Mouse (Mus musculus) heart, postnatal 0 days (tissue): ENCODE data around the gene Chpt1. TPM values are rescaled to one million over a fixed set of nuclear protein-coding genes. Genes with fewer than 3 reads are reported as not detected.

ENCODE experiments used
- ATAC-seq: fragments of 200-750 bp; cut with Nextera tagmentation; 2 replicates; pipeline ENCODE4 v1.8.0; 2017; ENCODE audit warnings: low read depth, moderate number of reproducible peaks, moderate library complexity; ENCODE audit not compliant: insufficient read depth
- DNase-seq: peaks from one replicate; pipeline ENCODE4 v3.0.0-alpha.2; 2016; ENCODE audit warnings: low spot score
- H3K27ac ChIP-seq: fragments of 300-500 bp; sonication (generic); 2 replicates; pipeline ENCODE4 v1.5.1; 2014; ENCODE audit warnings: low read depth, mild to moderate bottlenecking
- H3K27me3 ChIP-seq: fragments of 300-500 bp; sonication (generic); 2 replicates; pipeline ENCODE4 v1.6.1; 2014; ENCODE audit warnings: low read length, mixed read lengths; ENCODE audit not compliant: control insufficient read depth, insufficient read depth
- H3K36me3 ChIP-seq: fragments of 300-500 bp; sonication (generic); replicated peaks from 2 replicates; pipeline ENCODE4 v1.6.1; 2014; ENCODE audit warnings: low read length, mixed read lengths; ENCODE audit not compliant: control insufficient read depth, insufficient read depth
- H3K4me1 ChIP-seq: fragments of 300-500 bp; sonication (generic); 2 replicates; pipeline ENCODE4 v1.6.1; 2014; ENCODE audit warnings: antibody characterized with exemption; ENCODE audit not compliant: control insufficient read depth, insufficient read depth
- H3K4me2 ChIP-seq: fragments of 300-500 bp; sonication (generic); 2 replicates; pipeline ENCODE4 v1.6.1; 2014; ENCODE audit warnings: low read depth, mild to moderate bottlenecking, low read length, moderate library complexity
- H3K4me3 ChIP-seq: fragments of 300-500 bp; sonication (generic); 2 replicates; pipeline ENCODE4 v1.5.1; 2014; ENCODE audit warnings: low read depth, low read length
- H3K9ac ChIP-seq: fragments of 300-500 bp; sonication (generic); replicated peaks from 2 replicates; pipeline ENCODE4 v1.6.1; 2014; ENCODE audit warnings: low read depth, low read length, mixed read lengths
- H3K9me3 ChIP-seq: fragments of 300-500 bp; sonication (generic); replicated peaks from 2 replicates; pipeline ENCODE4 v1.6.1; 2016; ENCODE audit warnings: low read length; ENCODE audit not compliant: control insufficient read depth
- CTCF ChIP-seq: IDR thresholded peaks from 2 replicates; pipeline ENCODE4 v1.5.1; 2016; ENCODE audit warnings: antibody characterized with exemption, control low read depth, low read depth
- EP300 ChIP-seq: IDR thresholded peaks from 2 replicates; pipeline ENCODE4 v1.6.1; 2016; ENCODE audit warnings: antibody characterized with exemption, low read depth
- WGBS: fragments of 180-500 bp; shearing (Covaris S2); extraction: QIAGEN DNeasy Blood & Tissue Kit; methylation state at CpG from one replicate; pipeline ENCODE4 v1.1.7; 2014; 5-methylcytosine and 5-hydroxymethylcytosine counted together
- polyA plus RNA-seq: library from polyadenylated mRNA; unstranded; fragments of >200 nt; fragmentation: Nextera tagmentation; extraction: Ambion mirVana; gene quantifications from 2 replicates; pipeline ENCODE4 v1.2.1, GENCODE M21; 2015
- total RNA-seq: library from RNA; depleted of rRNA; stranded (reverse); fragments of >200 nt; gene quantifications from 2 replicates; pipeline ENCODE4 v1.2.3, GENCODE M21; 2014; ENCODE audit warnings: low replicate concordance

Chpt1 gene
- total and polyA plus RNA-seq, 2 experiments from 2014 or later: 99.9 to 142 TPM

GRCm38 (mm10) chr10:88511355-88511754, 7.5 kb upstream of the Chpt1 start:
- no peak for TF ChIP-seq CTCF
- no peak for TF ChIP-seq EP300
- Histone ChIP-seq H3K27ac (peak overlapping the region; percentile 53), H3K9ac (no peak overlapping the region), H3K9me3 (no peaks in the 10 kb centered on the region), H3K4me2 (no peak overlapping the region), H3K4me1 (peaks cover 17% of the 10 kb centered on the region), H3K4me3 (no peak overlapping the region), H3K27me3 (no peaks in the 10 kb centered on the region), H3K36me3 (no peaks in the 10 kb centered on the region)
- DNase-seq (no peak), ATAC-seq (no peak)
- 89% methylated on average over 9 of the region's 9 CpGs for WGBS

GRCm38 (mm10) chr10:88510503-88511271, 6.8 kb upstream of the Chpt1 start:
- H3K27ac ChIP-seq: peak overlapping the region; percentile 53
- no peak overlapping the region for H3K4me3 ChIP-seq
- peak; percentile 83 for ATAC-seq
- no peaks in the 10 kb centered on the region for H3K27me3 ChIP-seq
- H3K9me3 ChIP-seq: no peaks in the 10 kb centered on the region
- peak overlapping the region; percentile 24; the same call in 1 of the 2 replicates for H3K4me2 ChIP-seq
- peak; percentile 75 for DNase-seq
- TF ChIP-seq CTCF: no peak
- peak; percentile 66 for TF ChIP-seq EP300
- H3K4me1 ChIP-seq: peaks cover 17% of the 10 kb centered on the region
- no peak overlapping the region for H3K9ac ChIP-seq
- WGBS: 30% methylated on average over 12 of the region's 12 CpGs
- no peaks in the 10 kb centered on the region for H3K36me3 ChIP-seq

DNA sequence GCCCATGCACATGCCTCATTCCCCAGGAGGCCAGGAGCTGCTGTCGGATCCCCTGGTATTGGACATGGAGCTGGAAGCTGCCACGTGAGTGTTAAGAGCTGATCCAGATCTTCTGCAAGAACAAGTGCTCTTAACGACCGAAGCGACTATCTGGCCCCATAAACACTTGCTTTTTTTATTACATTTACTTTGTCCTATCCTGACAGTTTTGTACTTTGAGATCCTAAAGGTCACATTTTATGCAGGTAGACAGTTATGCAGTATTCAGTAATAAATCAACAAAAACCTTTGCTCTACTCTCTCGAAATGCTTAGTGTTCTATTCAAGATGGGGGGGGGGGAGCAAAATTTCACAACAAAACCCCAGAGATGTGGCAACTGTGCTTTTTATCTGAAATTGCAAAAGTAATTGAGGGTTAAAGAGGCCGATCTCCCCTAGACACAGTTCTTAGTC, 3.8 kb upstream of the Chpt1 start:
- DNase-seq (no peak), ATAC-seq (no peak)
- H3K4me1 ChIP-seq: peaks cover 11% of the 10 kb centered on the region; the same call in 1 of the 2 replicates
- TF ChIP-seq CTCF (no peak), EP300 (no peak)
- H3K27me3 ChIP-seq: no peaks in the 10 kb centered on the region
- WGBS: 69% methylated on average over 7 of the region's 7 CpGs
- no peak overlapping the region for H3K27ac ChIP-seq
- no peaks in the 10 kb centered on the region for H3K9me3 ChIP-seq
- no peak overlapping the region for H3K9ac ChIP-seq
- no peak overlapping the region for H3K4me3 ChIP-seq
- no peaks in the 10 kb centered on the region for H3K36me3 ChIP-seq
- no peak overlapping the region for H3K4me2 ChIP-seq

DNA sequence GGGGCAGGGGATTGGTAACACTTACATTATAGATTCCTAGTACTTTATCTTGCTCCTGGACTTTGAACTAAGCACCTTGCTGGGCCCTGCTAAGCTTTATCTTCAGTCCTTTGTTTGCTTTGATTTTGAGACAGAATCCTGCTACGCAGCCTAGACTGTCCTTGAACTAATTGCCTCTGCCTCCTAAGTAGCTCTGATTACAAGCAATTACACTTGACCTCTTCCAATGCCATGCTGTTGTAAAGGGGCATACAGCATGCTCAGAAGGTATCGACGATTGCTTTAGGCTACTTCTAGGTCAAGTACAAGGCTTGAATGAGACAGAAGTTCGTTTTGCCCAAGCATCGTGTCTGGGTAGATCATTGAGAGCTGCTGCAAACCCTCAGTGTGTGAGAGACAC, 1.4 kb upstream of the Chpt1 start:
- H3K9ac ChIP-seq: no peak overlapping the region
- H3K4me1 ChIP-seq: peaks cover under 1% of the 10 kb centered on the region; the same call in 1 of the 2 replicates
- H3K4me3 ChIP-seq: no peak overlapping the region
- TF ChIP-seq CTCF (no peak), EP300 (no peak)
- no peaks in the 10 kb centered on the region for H3K9me3 ChIP-seq
- H3K27me3 ChIP-seq: no peaks in the 10 kb centered on the region
- H3K27ac ChIP-seq: no peak overlapping the region
- no peak overlapping the region for H3K4me2 ChIP-seq
- DNase-seq: no peak
- ATAC-seq: no peak
- WGBS: 67% methylated on average over 5 of the region's 5 CpGs
- H3K36me3 ChIP-seq: no peaks in the 10 kb centered on the region

GRCm38 (mm10) chr10:88504481-88504880, 608 bp upstream of the Chpt1 start:
- 75% methylated on average over 3 of the region's 3 CpGs for WGBS
- peak overlapping the region; percentile 77 for H3K4me2 ChIP-seq
- H3K4me1 ChIP-seq: no peaks in the 10 kb centered on the region; the same call in 1 of the 2 replicates
- no peaks in the 10 kb centered on the region for H3K36me3 ChIP-seq
- DNase-seq (no peak), ATAC-seq (no peak)
- peak overlapping the region; percentile 80; the same call in 1 of the 2 replicates for H3K4me3 ChIP-seq
- H3K9me3 ChIP-seq: no peaks in the 10 kb centered on the region
- no peak overlapping the region for H3K9ac ChIP-seq
- TF ChIP-seq EP300 (no peak), CTCF (no peak)
- peak overlapping the region; percentile 57 for H3K27ac ChIP-seq
- no peaks in the 10 kb centered on the region for H3K27me3 ChIP-seq
